Mouse (Mus musculus): ENCODE measurements at regions not wholly inside any gene's neighbourhood (a gene's known extent, or its start where the extent isn't known, plus 50 kb on each side); places are given as distances from the start of the nearest gene placed in this dataset.

GRCm38 (mm10) chr10:37402376-37402775, 263.7 kb upstream of the Marcks start:
- no peak for DNase-seq (ENCODE audit: low spot score)
- H3K27me3 ChIP-seq (ENCODE audit: insufficient read depth, low read length), result no peaks in the 10 kb centered on the region
- no peak overlapping the region for H3K9ac ChIP-seq (replicated peaks; ENCODE audit: low read length, poor library complexity, severe bottlenecking)
- H3K36me3 ChIP-seq (ENCODE audit: insufficient read depth, low read length), result no peaks in the 10 kb centered on the region
- no peak overlapping the region for H3K4me2 ChIP-seq (ENCODE audit: low read depth, low read length, poor library complexity, severe bottlenecking)
- WGBS, result 91% methylated on average over 1 of the region's 1 CpGs
- no peak overlapping the region for H3K4me3 ChIP-seq (ENCODE audit: low read depth, low read length)
- no peak overlapping the region for H3K27ac ChIP-seq (ENCODE audit: low read depth, low read length)
- no peaks in the 10 kb centered on the region for H3K4me1 ChIP-seq (ENCODE audit: insufficient read depth, low read length)
- TF ChIP-seq CTCF (IDR thresholded peaks at IDR 0.05), result no peak
- no peak for ATAC-seq (ENCODE audit: low FRiP score)
- no peaks in the 10 kb centered on the region for H3K9me3 ChIP-seq (ENCODE audit: low read length)

DNA sequence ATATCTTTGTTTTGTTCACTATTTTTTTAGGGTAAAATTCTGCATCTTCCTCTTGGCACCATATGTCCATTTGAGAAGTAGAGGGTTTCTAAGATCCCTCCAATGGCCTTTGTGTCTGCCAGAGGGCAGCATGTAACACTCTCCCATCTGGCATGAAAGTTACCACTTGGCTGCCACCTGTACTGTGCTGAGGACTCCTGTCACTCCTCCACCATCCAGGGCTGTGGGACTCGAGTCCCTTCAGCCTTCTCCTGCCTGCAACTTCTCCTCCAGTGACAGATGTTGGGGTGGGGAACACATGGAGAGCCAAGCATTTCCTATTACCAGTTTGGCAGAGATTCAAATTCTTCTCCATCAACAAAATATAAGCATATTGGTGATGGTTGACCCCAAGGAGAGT, 262.3 kb upstream of the Marcks start:
- TF ChIP-seq CTCF (IDR thresholded peaks at IDR 0.05), result no peak
- 45% methylated on average over 1 of the region's 1 CpGs for WGBS
- ATAC-seq (ENCODE audit: low FRiP score) (peak; percentile 59; the same call in 1 of the 2 replicates), DNase-seq (ENCODE audit: low spot score) (peak; percentile 80)
- H3K4me2 ChIP-seq (ENCODE audit: low read depth, low read length, poor library complexity, severe bottlenecking), result no peak overlapping the region
- H3K9ac ChIP-seq (replicated peaks; ENCODE audit: low read length, poor library complexity, severe bottlenecking), result no peak overlapping the region
- no peaks in the 10 kb centered on the region for H3K36me3 ChIP-seq (ENCODE audit: insufficient read depth, low read length)
- no peak overlapping the region for H3K27ac ChIP-seq (ENCODE audit: low read depth, low read length)
- H3K27me3 ChIP-seq (ENCODE audit: insufficient read depth, low read length), result no peaks in the 10 kb centered on the region
- H3K4me1 ChIP-seq (ENCODE audit: insufficient read depth, low read length), result no peaks in the 10 kb centered on the region
- no peaks in the 10 kb centered on the region for H3K9me3 ChIP-seq (ENCODE audit: low read length)
- H3K4me3 ChIP-seq (ENCODE audit: low read depth, low read length), result no peak overlapping the region

GRCm38 (mm10) chr10:37400379-37400778, 261.7 kb upstream of the Marcks start:
- Histone ChIP-seq H3K9me3 (ENCODE audit: low read length) (no peaks in the 10 kb centered on the region), H3K27ac (ENCODE audit: low read depth, low read length) (no peak overlapping the region), H3K4me1 (ENCODE audit: insufficient read depth, low read length) (no peaks in the 10 kb centered on the region), H3K27me3 (ENCODE audit: insufficient read depth, low read length) (no peaks in the 10 kb centered on the region), H3K36me3 (ENCODE audit: insufficient read depth, low read length) (no peaks in the 10 kb centered on the region), H3K9ac (replicated peaks; ENCODE audit: low read length, poor library complexity, severe bottlenecking) (no peak overlapping the region), H3K4me2 (ENCODE audit: low read depth, low read length, poor library complexity, severe bottlenecking) (no peak overlapping the region), H3K4me3 (ENCODE audit: low read depth, low read length) (no peak overlapping the region)
- ATAC-seq (ENCODE audit: low FRiP score) (no peak), DNase-seq (ENCODE audit: low spot score) (no peak)
- TF ChIP-seq CTCF (IDR thresholded peaks at IDR 0.05), result no peak
- 25% methylated on average over 4 of the region's 4 CpGs for WGBS

DNA sequence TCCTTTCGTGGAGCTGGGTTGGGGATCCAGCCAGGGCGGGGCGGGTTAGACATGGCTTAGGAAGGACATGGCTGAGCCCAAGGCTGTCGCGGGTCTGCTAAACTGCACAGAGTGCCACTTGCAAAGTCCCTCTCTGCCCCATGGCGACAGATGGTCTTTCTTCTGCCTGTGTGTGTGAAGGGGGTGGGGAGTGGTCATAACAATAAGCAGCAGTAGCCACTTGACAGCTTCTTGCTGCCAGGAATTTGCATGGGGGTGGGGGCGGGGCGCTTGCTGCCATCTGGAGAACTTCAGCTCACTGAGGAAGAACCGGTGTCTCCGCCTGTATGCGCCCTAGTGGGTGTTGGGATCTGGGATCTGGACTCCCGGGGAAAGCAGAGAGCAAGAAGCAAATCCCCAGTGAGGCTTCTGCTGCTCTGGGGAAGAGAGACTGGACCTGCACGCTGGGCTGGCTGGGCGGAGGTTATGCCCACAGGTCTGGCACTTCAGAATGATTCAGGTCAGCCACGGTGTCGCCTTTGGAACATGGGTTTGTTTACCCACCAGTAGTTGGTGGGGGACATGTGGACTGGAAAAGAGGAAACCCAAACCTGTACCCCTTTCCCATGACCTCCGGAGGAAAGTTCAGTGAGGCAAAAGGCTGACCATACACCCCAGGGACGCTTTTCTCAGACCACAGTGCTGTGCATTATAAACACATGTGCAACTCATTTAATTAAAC, 258.7 kb upstream of the Marcks start:
- no peaks in the 10 kb centered on the region for H3K9me3 ChIP-seq (ENCODE audit: low read length)
- H3K4me3 ChIP-seq (ENCODE audit: low read depth, low read length), result peak overlapping the region; percentile 32
- peak overlapping the region; percentile 69 for H3K4me2 ChIP-seq (ENCODE audit: low read depth, low read length, poor library complexity, severe bottlenecking)
- H3K9ac ChIP-seq (replicated peaks; ENCODE audit: low read length, poor library complexity, severe bottlenecking), result 0 out of 2 replicates have a peak overlapping the region, but pooled peaks have one; percentile 33
- no peak overlapping the region for H3K27ac ChIP-seq (ENCODE audit: low read depth, low read length)
- TF ChIP-seq CTCF (IDR thresholded peaks at IDR 0.05), result no peak
- ATAC-seq (ENCODE audit: low FRiP score) (peak; percentile 88), DNase-seq (ENCODE audit: low spot score) (peak; percentile 91)
- H3K36me3 ChIP-seq (ENCODE audit: insufficient read depth, low read length), result no peaks in the 10 kb centered on the region
- WGBS, result 2% methylated on average over 18 of the region's 18 CpGs
- H3K4me1 ChIP-seq (ENCODE audit: insufficient read depth, low read length), result no peaks in the 10 kb centered on the region
- no peaks in the 10 kb centered on the region for H3K27me3 ChIP-seq (ENCODE audit: insufficient read depth, low read length)

- Histone ChIP-seq H3K4me2 (ENCODE audit: low read depth, low read length, poor library complexity, severe bottlenecking) (no peak overlapping the region), H3K9me3 (ENCODE audit: low read length) (no peaks in the 10 kb centered on the region), H3K27me3 (ENCODE audit: insufficient read depth, low read length) (no peaks in the 10 kb centered on the region), H3K9ac (replicated peaks; ENCODE audit: low read length, poor library complexity, severe bottlenecking) (no peak overlapping the region), H3K4me1 (ENCODE audit: insufficient read depth, low read length) (no peaks in the 10 kb centered on the region), H3K36me3 (ENCODE audit: insufficient read depth, low read length) (no peaks in the 10 kb centered on the region), H3K27ac (ENCODE audit: low read depth, low read length) (no peak overlapping the region), H3K4me3 (ENCODE audit: low read depth, low read length) (no peak overlapping the region)
- 60% methylated on average over 3 of the region's 3 CpGs for WGBS
- DNase-seq (ENCODE audit: low spot score) (no peak), ATAC-seq (ENCODE audit: low FRiP score) (no peak)
- no peak for TF ChIP-seq CTCF (IDR thresholded peaks at IDR 0.05)
These were observed 251.3 kb upstream of the Marcks start for GRCm38 (mm10) chr10:37390011-37390410.

- Histone ChIP-seq H3K4me1 (ENCODE audit: insufficient read depth, low read length) (no peaks in the 10 kb centered on the region), H3K27me3 (ENCODE audit: insufficient read depth, low read length) (no peaks in the 10 kb centered on the region), H3K36me3 (ENCODE audit: insufficient read depth, low read length) (no peaks in the 10 kb centered on the region), H3K9ac (replicated peaks; ENCODE audit: low read length, poor library complexity, severe bottlenecking) (no peak overlapping the region), H3K27ac (ENCODE audit: low read depth, low read length) (no peak overlapping the region), H3K9me3 (ENCODE audit: low read length) (no peaks in the 10 kb centered on the region), H3K4me2 (ENCODE audit: low read depth, low read length, poor library complexity, severe bottlenecking) (no peak overlapping the region), H3K4me3 (ENCODE audit: low read depth, low read length) (no peak overlapping the region)
- DNase-seq (ENCODE audit: low spot score) (no peak), ATAC-seq (ENCODE audit: low FRiP score) (no peak)
- TF ChIP-seq CTCF (IDR thresholded peaks at IDR 0.05), result no peak
These were observed 247.5 kb upstream of the Marcks start for GRCm38 (mm10) chr10:37386216-37386615.

All from midbrain, postnatal 0 days (tissue).